Mouse (Mus musculus): ENCODE results near the gene Ankrd23. TPM values are rescaled to one million over a fixed set of nuclear protein-coding genes. Genes with fewer than 3 reads are reported as not detected.
A peak's percentile ranks its signal among the peaks of the same experiment; 100 is the strongest.

Ankrd23 gene
- polyA plus RNA-seq, 1 experiment from 2014 or later: 18.0 TPM

- H3K4me3 ChIP-seq: no peak overlapping the region
- peak overlapping the region; percentile 40 for H3K27ac ChIP-seq
- no peaks in the 10 kb centered on the region for H3K9me3 ChIP-seq
- H3K4me1 ChIP-seq (replicated peaks): peaks cover 86% of the 10 kb centered on the region
- no peak for DNase-seq (ENCODE audit: low spot score)
- H3K36me3 ChIP-seq: no peaks in the 10 kb centered on the region
- 78% methylated on average over 2 of the region's 2 CpGs for WGBS
- no peaks in the 10 kb centered on the region for H3K27me3 ChIP-seq (ENCODE audit: insufficient read depth, poor library complexity, severe bottlenecking)
Measured at GRCm38 (mm10) chr1:36572140-36572700, 35.5 kb upstream of the Ankrd23 start.

GRCm38 (mm10) chr1:36571627-36572026 is 34.9 kb upstream of the Ankrd23 start:
- no peaks in the 10 kb centered on the region for H3K36me3 ChIP-seq
- no peaks in the 10 kb centered on the region for H3K9me3 ChIP-seq
- 41% methylated on average over 6 of the region's 6 CpGs for WGBS
- no peaks in the 10 kb centered on the region for H3K27me3 ChIP-seq (ENCODE audit: insufficient read depth, poor library complexity, severe bottlenecking)
- peaks cover 86% of the 10 kb centered on the region for H3K4me1 ChIP-seq (replicated peaks)
- peak overlapping the region; percentile 40; the same call in 1 of the 2 replicates for H3K27ac ChIP-seq
- DNase-seq (ENCODE audit: low spot score): no peak
- no peak overlapping the region for H3K4me3 ChIP-seq

- H3K27ac ChIP-seq: no peak overlapping the region
- peaks cover 80% of the 10 kb centered on the region for H3K4me1 ChIP-seq (replicated peaks)
- H3K4me3 ChIP-seq: no peak overlapping the region
- no peak for DNase-seq (ENCODE audit: low spot score)
- H3K9me3 ChIP-seq: no peaks in the 10 kb centered on the region
- H3K27me3 ChIP-seq (ENCODE audit: insufficient read depth, poor library complexity, severe bottlenecking): no peaks in the 10 kb centered on the region
- H3K36me3 ChIP-seq: no peaks in the 10 kb centered on the region
- WGBS: 94% methylated on average over 5 of the region's 5 CpGs
Measured at GRCm38 (mm10) chr1:36570320-36570719, 33.6 kb upstream of the Ankrd23 start.

GRCm38 (mm10) chr1:36569694-36570276 is 33.1 kb upstream of the Ankrd23 start:
- no peaks in the 10 kb centered on the region for H3K36me3 ChIP-seq
- no peak for DNase-seq (ENCODE audit: low spot score)
- peak overlapping the region; percentile 43 for H3K27ac ChIP-seq
- no peaks in the 10 kb centered on the region for H3K27me3 ChIP-seq (ENCODE audit: insufficient read depth, poor library complexity, severe bottlenecking)
- WGBS: 56% methylated on average over 7 of the region's 7 CpGs
- no peaks in the 10 kb centered on the region for H3K9me3 ChIP-seq
- H3K4me3 ChIP-seq: no peak overlapping the region
- peaks cover 77% of the 10 kb centered on the region for H3K4me1 ChIP-seq (replicated peaks)

- DNase-seq (ENCODE audit: low spot score): no peak
- Histone ChIP-seq H3K9me3 (no peaks in the 10 kb centered on the region), H3K4me3 (no peak overlapping the region), H3K36me3 (no peaks in the 10 kb centered on the region), H3K27ac (peak overlapping the region; percentile 67), H3K27me3 (ENCODE audit: insufficient read depth, poor library complexity, severe bottlenecking) (no peaks in the 10 kb centered on the region), H3K4me1 (replicated peaks) (peaks cover 72% of the 10 kb centered on the region)
- 87% methylated on average over 4 of the region's 4 CpGs for WGBS
Measured at GRCm38 (mm10) chr1:36568776-36569175, 32.1 kb upstream of the Ankrd23 start.

GRCm38 (mm10) chr1:36567818-36568603 is 31.3 kb upstream of the Ankrd23 start:
- no peak overlapping the region for H3K4me3 ChIP-seq
- no peaks in the 10 kb centered on the region for H3K27me3 ChIP-seq (ENCODE audit: insufficient read depth, poor library complexity, severe bottlenecking)
- no peak for DNase-seq (ENCODE audit: low spot score)
- WGBS: 44% methylated on average over 21 of the region's 21 CpGs
- no peaks in the 10 kb centered on the region for H3K36me3 ChIP-seq
- peak overlapping the region; percentile 67 for H3K27ac ChIP-seq
- H3K9me3 ChIP-seq: no peaks in the 10 kb centered on the region
- H3K4me1 ChIP-seq (replicated peaks): peaks cover 69% of the 10 kb centered on the region

GRCm38 (mm10) chr1:36566425-36566824 is 29.7 kb upstream of the Ankrd23 start:
- 9% methylated on average over 2 of the region's 2 CpGs for WGBS
- DNase-seq (ENCODE audit: low spot score): no peak
- Histone ChIP-seq H3K36me3 (no peaks in the 10 kb centered on the region), H3K4me3 (no peak overlapping the region), H3K27me3 (ENCODE audit: insufficient read depth, poor library complexity, severe bottlenecking) (no peaks in the 10 kb centered on the region), H3K4me1 (replicated peaks) (peaks cover 68% of the 10 kb centered on the region), H3K27ac (peak overlapping the region; percentile 77), H3K9me3 (no peaks in the 10 kb centered on the region)

GRCm38 (mm10) chr1:36564101-36564500 is 27.4 kb upstream of the Ankrd23 start:
- Histone ChIP-seq H3K36me3 (no peaks in the 10 kb centered on the region), H3K4me3 (no peak overlapping the region), H3K27ac (no peak overlapping the region), H3K4me1 (replicated peaks) (peaks cover 69% of the 10 kb centered on the region), H3K27me3 (ENCODE audit: insufficient read depth, poor library complexity, severe bottlenecking) (peaks cover 9% of the 10 kb centered on the region; the same call in 1 of the 2 replicates), H3K9me3 (no peaks in the 10 kb centered on the region)
- whole genome bisulfite sequencing: 78% methylated on average over 6 of the region's 6 CpGs
- DNase-seq (ENCODE audit: low spot score): no peak

- no peaks in the 10 kb centered on the region for H3K9me3 ChIP-seq
- no peak overlapping the region for H3K4me3 ChIP-seq
- no peak overlapping the region for H3K27ac ChIP-seq
- DNase-seq (ENCODE audit: low spot score): no peak
- no peaks in the 10 kb centered on the region for H3K36me3 ChIP-seq
- WGBS: 78% methylated on average over 4 of the region's 4 CpGs
- peaks cover 70% of the 10 kb centered on the region for H3K4me1 ChIP-seq (replicated peaks)
- peaks cover 12% of the 10 kb centered on the region; the same call in 1 of the 2 replicates for H3K27me3 ChIP-seq (ENCODE audit: insufficient read depth, poor library complexity, severe bottlenecking)
Measured at GRCm38 (mm10) chr1:36563632-36564031, 26.9 kb upstream of the Ankrd23 start.

GRCm38 (mm10) chr1:36563197-36563596 is 26.5 kb upstream of the Ankrd23 start:
- Histone ChIP-seq H3K27me3 (ENCODE audit: insufficient read depth, poor library complexity, severe bottlenecking) (peaks cover 12% of the 10 kb centered on the region; the same call in 1 of the 2 replicates), H3K4me1 (replicated peaks) (peaks cover 70% of the 10 kb centered on the region), H3K9me3 (no peaks in the 10 kb centered on the region), H3K4me3 (no peak overlapping the region), H3K36me3 (no peaks in the 10 kb centered on the region), H3K27ac (no peak overlapping the region)
- DNase-seq (ENCODE audit: low spot score): no peak
- WGBS: 67% methylated on average over 2 of the region's 2 CpGs

GRCm38 (mm10) chr1:36562388-36562787 is 25.7 kb upstream of the Ankrd23 start:
- H3K9me3 ChIP-seq: no peaks in the 10 kb centered on the region
- peaks cover 12% of the 10 kb centered on the region; the same call in 1 of the 2 replicates for H3K27me3 ChIP-seq (ENCODE audit: insufficient read depth, poor library complexity, severe bottlenecking)
- WGBS: 80% methylated on average over 4 of the region's 4 CpGs
- no peaks in the 10 kb centered on the region for H3K36me3 ChIP-seq
- peaks cover 67% of the 10 kb centered on the region for H3K4me1 ChIP-seq (replicated peaks)
- H3K4me3 ChIP-seq: no peak overlapping the region
- no peak for DNase-seq (ENCODE audit: low spot score)
- H3K27ac ChIP-seq: 0 out of 2 replicates have a peak overlapping the region, but pooled peaks have one; percentile 3

GRCm38 (mm10) chr1:36560903-36561302 is 24.2 kb upstream of the Ankrd23 start:
- Histone ChIP-seq H3K27me3 (ENCODE audit: insufficient read depth, poor library complexity, severe bottlenecking) (peaks cover 12% of the 10 kb centered on the region; the same call in 1 of the 2 replicates), H3K27ac (no peak overlapping the region), H3K9me3 (no peaks in the 10 kb centered on the region), H3K36me3 (no peaks in the 10 kb centered on the region), H3K4me1 (replicated peaks) (peaks cover 56% of the 10 kb centered on the region), H3K4me3 (no peak overlapping the region)
- no peak for DNase-seq (ENCODE audit: low spot score)
- 52% methylated on average over 6 of the region's 6 CpGs for WGBS

GRCm38 (mm10) chr1:36559888-36560287 is 23.2 kb upstream of the Ankrd23 start:
- no peak overlapping the region for H3K27ac ChIP-seq

More at GRCm38 (mm10) chr1:36559888-36560287, 23.2 kb upstream of the Ankrd23 start:
- peaks cover 12% of the 10 kb centered on the region; the same call in 1 of the 2 replicates for H3K27me3 ChIP-seq (ENCODE audit: insufficient read depth, poor library complexity, severe bottlenecking)
- no peaks in the 10 kb centered on the region for H3K9me3 ChIP-seq
- no peak overlapping the region for H3K4me3 ChIP-seq
- 71% methylated on average over 5 of the region's 5 CpGs for WGBS
- DNase-seq (ENCODE audit: low spot score): no peak
- peaks cover 7% of the 10 kb centered on the region for H3K36me3 ChIP-seq
- peaks cover 66% of the 10 kb centered on the region for H3K4me1 ChIP-seq (replicated peaks)

Measured in hindbrain, embryonic 10.5 days (tissue).